Mouse (Mus musculus): ENCODE results near the gene Pde4c. TPM values are rescaled to one million over a fixed set of nuclear protein-coding genes. Genes with fewer than 3 reads are reported as not detected.

Gene Pde4c
- total RNA-seq (2017) = 0.10 to 0.19 TPM in 2 of 3 replicates, not detected in the other

DNA sequence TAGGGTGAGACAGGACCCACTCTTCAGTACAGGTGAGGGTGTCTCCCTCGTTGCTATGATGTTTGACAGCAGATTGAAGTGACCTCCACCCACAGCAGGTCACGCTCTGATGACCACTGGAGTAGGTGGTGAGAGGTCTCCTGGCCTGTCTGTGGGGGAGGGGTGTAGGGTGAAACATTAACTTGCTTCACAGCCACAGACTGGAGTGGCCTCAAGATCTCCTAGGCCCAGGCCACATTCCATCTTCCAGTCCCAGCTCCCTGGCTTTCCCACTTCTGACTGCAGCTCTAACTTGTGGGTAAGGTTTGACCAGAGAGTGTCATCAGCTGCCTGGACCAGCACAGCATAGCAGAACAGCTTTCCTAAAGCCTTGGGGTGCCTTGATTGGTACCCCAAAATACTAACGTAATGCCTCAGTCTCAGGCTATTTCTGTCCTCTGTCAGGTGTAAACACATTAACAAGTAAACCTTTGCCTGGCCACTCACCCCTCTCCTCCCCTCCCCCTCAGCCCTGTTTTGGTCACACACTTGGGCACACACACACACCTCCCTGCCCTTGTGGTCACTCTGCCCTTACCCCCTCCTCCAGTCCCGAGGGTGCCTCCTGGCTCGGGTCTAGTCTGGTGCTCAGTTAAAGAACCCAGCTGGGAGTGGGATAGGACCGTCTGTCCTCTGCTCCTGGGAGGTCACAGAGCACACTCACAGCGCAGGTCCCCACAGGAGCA, at the start of gene Pde4c:
Gene Pde4c, plus strand, starts transcription at position 235 of the 725 bp plus-strand sequence.
- ATAC-seq (replicated peaks; ENCODE audit: insufficient number of reproducible peaks, low FRiP score, low TSS enrichment, poor library complexity, severe bottlenecking) = no peak

DNA sequence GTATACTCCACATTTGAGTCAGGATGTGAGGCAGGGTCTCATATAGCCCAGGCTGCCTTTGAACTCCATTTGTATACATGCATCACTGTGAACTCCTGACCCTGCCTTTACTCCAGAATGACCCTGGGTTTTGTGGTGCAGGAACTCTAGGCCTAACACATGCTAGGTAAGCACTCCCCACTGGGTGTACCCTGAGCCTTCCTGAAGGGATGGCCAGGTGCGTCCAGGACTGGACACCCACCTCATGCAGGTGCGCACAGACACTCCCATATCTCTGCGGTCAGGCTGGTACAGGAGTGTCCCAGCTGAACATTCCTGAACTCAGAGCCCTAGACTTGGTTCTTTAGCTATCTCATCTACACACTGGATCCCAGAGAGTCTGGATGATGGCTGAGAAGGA, 49.4 kb upstream of the Pde4c start:
- no peak for ATAC-seq (replicated peaks; ENCODE audit: insufficient number of reproducible peaks, low FRiP score, low TSS enrichment, poor library complexity, severe bottlenecking)

DNA sequence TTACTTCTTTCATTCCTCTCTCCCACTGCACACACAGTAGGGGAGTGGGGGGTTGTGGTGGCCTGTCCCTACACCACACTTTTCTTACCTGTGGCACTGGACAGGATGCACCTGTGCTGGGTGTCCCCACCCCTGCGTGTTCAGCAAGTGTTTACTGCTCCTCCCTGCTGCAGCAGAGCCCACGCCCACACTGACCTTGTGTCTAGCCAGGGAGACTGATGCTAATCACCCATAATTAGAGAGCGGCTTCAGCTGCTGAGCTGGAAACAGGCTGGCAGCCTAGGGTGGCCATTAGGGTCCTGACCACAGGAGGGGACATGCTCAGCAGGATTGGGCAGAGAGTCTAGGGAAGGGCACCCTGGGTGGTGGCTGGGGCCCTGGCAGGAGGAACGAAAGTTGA, 48.8 kb upstream of the Pde4c start:
- ATAC-seq (replicated peaks; ENCODE audit: insufficient number of reproducible peaks, low FRiP score, low TSS enrichment, poor library complexity, severe bottlenecking) = no peak

DNA sequence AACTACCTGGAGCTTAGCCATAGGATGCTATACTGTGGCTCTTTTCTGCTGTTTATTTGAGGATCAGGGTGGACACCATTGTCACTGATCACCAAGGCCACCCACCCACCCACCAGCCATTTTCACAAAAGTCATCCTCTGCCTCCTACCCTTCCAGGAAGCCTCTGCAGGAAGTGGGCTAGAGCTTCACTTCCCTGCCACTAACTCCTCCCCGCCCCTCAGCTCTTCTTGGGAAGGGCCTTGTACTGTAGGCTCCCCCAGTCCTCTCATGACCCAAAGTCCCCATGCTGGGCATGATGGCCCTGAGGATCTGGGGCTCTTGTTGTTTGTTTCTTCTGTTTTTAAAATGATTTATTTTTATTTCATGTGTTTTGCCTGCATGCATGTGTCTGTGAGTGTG, 48.2 kb upstream of the Pde4c start:
- no peak for ATAC-seq (replicated peaks; ENCODE audit: insufficient number of reproducible peaks, low FRiP score, low TSS enrichment, poor library complexity, severe bottlenecking)

DNA sequence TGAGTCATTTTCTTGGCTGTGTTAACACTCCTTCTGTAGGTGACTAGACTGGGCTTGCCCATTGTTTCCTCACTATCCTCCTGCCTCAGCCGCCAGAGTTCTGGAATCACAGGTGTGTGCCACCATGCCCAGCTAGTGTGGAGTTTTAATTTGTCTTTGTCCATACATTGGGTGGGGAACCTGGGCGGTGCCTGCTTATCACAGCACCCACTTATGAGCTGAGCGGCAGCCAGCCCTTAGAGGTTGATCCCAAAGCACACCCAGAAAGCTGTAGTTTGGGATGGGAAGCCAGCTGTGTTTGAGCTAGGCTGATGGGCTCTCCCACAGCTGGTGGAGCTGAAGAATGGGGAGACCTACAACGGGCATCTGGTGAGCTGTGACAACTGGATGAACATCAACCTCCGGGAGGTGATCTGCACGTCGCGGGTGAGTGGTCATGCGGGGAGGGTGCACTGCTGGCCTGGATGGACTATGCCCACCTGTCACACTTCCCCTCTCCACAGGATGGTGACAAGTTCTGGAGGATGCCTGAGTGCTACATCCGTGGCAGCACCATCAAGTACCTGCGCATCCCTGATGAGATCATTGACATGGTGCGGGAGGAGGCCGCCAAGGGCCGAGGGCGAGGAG, 46.0 kb upstream of the Pde4c start:
- ATAC-seq (replicated peaks; ENCODE audit: insufficient number of reproducible peaks, low FRiP score, low TSS enrichment, poor library complexity, severe bottlenecking) = no peak

DNA sequence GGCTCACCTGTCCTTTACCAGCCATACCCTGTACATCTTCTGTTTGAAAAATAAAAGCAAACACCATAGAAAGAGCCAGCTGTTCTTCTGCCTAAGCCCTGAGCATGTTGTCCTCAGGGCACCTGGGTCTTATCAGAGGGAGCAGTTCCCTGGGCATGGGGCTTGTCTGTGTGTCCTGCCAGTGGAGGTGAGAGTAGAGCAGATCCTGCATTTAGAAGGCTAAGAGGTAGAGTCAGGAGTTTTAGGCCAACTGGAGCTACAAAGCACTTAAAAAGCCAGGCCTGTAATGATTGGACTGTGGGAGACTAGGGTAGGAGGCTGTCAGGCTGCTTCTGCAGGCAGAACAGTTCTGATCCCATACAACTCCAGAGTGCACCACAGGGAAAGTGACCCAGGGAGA, 44.8 kb upstream of the Pde4c start:
- ATAC-seq (replicated peaks; ENCODE audit: insufficient number of reproducible peaks, low FRiP score, low TSS enrichment, poor library complexity, severe bottlenecking) = no peak

DNA sequence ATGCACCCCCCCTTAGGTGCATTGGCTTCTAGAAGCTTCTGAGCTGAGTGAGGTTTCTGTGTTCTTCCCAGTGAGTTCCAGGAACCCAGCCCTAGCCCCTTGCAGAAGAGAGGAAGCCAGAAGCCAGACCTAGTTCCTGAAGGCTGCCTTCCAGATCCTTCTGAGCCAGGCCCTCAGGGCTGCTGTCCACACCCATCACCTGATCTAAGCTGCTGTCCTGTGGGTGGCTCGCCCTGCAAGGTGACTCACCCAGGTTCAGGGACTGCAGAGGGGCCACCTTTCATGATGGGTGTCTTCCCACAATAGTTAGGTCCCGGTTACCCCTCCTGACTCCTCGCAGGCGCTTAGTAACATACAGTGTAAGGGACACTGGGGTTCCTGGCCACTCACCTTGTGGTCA, 44.1 kb upstream of the Pde4c start:
- no peak for ATAC-seq (replicated peaks; ENCODE audit: insufficient number of reproducible peaks, low FRiP score, low TSS enrichment, poor library complexity, severe bottlenecking)

DNA sequence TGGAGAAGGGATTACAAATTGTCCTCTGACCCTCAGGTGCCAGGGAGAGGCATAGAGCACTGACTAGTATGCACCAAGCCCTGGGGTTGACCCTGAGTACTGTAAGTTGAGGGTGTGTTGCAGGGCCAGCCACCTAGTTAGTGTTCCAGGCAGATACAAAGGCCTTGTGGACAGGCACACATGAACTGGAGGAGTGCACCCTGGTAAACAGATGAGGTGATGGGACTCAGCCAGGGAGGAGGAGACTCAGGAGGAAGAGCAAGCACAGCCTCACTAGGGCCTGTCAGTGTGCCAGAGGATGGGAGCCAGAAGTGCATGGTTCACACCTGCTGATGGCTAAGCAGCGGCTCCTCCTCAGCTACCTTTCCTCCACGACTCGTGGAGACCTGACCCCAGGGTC, 43.5 kb upstream of the Pde4c start:
- ATAC-seq (replicated peaks; ENCODE audit: insufficient number of reproducible peaks, low FRiP score, low TSS enrichment, poor library complexity, severe bottlenecking) = no peak

DNA sequence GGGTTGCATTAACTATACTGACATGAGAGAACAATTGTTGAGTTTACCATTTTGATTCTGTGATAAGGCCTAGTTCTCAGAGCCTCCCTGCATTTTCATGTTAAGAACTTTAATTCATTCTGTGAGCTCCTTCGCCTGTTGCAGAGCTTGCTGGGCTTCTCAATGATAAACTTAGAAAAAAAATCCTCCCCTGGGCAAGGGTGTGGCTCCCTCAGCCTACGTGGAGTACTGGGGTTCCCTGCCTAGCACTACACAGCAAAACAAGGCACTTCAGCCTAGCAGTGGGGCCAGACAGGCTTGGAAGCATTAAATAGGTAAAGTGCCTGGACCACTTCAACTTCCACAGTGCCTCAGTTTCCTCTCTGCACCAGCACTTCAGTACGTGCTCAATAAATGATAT, 42.1 kb upstream of the Pde4c start:
- ATAC-seq (replicated peaks; ENCODE audit: insufficient number of reproducible peaks, low FRiP score, low TSS enrichment, poor library complexity, severe bottlenecking) = no peak

DNA sequence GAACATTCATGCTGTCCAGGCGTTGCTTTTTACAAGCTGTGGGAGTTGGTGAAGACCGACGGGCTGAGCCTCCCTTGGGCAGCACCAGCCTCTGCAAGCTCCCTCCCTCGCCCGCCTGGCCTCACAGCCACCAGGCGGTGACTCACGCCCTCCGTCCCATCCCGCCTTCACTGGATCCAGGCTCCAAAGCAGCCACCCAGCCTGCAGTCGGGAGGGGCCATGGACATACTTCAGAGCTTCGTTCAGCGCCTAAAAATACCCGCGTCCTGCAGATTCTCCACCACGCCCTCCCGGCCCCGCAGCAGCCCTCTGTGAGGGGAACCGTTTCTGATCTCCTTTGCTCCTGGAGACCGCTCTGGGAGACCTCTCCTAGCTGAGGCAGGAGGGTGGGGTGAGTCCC, 41.3 kb upstream of the Pde4c start:
- ATAC-seq (replicated peaks; ENCODE audit: insufficient number of reproducible peaks, low FRiP score, low TSS enrichment, poor library complexity, severe bottlenecking) = no peak

DNA sequence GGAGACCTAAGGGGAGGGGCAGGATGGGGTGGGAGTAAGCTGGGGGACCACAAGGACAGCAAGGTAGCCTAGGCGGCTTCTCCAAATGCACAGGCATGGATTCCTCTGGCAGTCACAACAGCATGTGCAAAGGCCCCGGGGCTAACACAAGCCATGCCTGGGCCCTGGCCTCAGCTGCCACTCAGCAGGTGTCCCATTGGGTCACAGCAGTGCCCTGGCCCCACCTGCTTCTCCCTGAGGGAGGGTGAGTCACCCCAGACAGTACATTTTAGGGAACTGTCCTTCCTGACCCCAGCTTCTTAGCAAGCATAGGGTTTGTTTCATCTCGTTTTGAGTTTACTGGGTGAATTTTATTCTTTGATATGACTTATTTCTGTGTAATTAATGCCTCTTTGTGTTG, 40.8 kb upstream of the Pde4c start:
- ATAC-seq (replicated peaks; ENCODE audit: insufficient number of reproducible peaks, low FRiP score, low TSS enrichment, poor library complexity, severe bottlenecking) = 0 out of 2 replicates have a peak, but pooled peaks have one; percentile 11

DNA sequence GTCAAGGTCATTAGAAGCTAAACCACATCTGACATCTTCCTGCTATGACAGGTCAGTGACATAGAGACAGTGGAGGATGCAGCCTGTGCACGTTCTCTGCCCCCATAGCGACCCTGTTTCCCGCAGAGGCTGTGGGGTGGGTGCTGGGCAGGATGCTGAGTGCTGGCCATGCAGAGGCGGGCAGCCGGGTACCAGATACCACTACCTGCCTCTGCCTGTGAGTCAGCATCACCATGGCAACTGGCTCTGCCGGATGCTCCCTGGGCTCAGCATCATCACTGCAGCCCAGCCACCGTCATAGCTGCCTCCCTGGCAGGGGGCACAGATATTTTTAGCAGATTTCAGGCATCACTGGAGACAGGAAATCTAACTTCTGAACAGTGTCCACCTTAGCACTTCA, 39.2 kb upstream of the Pde4c start:
- ATAC-seq (replicated peaks; ENCODE audit: insufficient number of reproducible peaks, low FRiP score, low TSS enrichment, poor library complexity, severe bottlenecking) = no peak

DNA sequence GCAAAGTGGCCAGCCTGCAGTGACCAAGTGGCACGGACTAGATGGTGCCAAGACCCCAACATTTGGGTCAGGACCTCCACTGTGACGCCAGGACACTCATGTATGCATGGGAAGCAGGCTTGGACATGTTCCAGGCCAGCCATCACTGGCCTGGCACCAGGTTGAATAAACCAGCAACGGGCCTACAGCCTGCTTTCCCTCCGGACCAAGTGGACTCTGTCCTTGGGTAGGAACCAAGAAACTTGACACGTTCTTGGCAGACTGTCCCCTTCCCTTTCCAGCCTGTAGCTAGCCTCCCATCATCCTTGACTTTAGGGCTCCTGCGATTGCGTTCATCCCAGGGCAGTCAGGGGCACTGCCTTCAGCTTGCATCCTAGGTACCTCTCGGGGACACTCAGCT, 35.9 kb upstream of the Pde4c start:
- ATAC-seq (replicated peaks; ENCODE audit: insufficient number of reproducible peaks, low FRiP score, low TSS enrichment, poor library complexity, severe bottlenecking) = no peak

DNA sequence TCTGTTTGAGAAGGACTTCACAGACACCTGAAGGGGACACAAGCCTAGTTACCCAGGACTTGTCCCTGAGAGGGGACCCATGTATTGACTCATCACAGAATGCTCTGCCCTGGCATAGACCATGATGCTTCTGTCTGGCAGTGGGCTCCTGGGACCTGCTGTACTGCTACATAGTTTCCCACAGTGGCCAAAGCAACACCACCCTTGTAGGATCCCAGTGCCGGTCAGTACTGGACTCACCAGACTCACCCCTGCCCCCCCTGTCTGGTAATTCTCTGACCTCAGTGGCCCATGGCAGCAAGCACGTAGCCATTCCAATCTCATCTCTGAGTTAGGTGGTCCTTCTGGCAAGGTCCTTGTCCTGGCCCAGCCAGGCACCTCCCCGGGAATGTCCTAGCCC, 35.4 kb upstream of the Pde4c start:
- no peak for ATAC-seq (replicated peaks; ENCODE audit: insufficient number of reproducible peaks, low FRiP score, low TSS enrichment, poor library complexity, severe bottlenecking)

DNA sequence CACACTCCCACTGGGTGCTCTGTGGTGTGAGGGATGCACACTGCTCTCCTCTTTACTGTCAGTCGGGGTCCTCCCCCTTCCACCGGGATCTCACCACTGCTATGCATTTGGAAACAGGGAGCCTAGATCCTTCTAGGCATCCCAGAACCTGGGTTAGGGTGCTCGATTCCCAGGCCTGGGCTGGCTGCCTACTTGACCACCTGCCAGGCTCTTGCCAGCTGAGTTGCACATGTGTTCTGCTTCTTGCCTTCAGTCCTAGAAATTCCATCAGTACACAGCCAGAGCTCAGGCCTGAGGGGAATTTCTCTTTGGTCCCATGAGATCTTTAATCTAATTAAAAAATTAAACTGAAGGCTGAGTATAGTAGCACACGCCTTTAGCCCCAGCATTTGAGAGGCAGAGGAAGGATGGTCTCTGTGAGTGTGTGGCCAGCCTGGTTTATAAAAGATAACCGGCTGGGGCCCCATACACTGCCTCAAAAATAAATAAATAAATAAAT, 33.6 kb upstream of the Pde4c start:
- ATAC-seq (replicated peaks; ENCODE audit: insufficient number of reproducible peaks, low FRiP score, low TSS enrichment, poor library complexity, severe bottlenecking) = no peak

DNA sequence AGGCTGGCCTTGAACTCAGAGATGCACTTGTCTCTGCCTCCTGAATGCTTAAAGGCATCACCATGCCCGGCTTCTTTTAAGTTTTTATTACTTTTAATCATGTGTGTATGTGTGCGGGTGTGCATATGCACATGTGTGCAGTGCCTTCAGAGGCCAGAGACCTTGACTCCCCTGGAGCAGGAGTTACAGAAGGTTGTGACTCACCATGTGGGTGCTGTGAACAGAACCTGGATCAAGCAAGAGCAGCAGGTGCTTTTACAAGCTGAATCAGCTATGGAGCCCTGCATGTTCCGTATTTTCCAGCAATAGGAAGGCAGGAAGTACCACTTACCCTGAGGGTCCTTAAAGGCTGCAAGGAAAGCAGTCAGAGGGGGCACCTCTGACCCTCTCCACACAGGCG, 32.3 kb upstream of the Pde4c start:
- no peak for ATAC-seq (replicated peaks; ENCODE audit: insufficient number of reproducible peaks, low FRiP score, low TSS enrichment, poor library complexity, severe bottlenecking)

DNA sequence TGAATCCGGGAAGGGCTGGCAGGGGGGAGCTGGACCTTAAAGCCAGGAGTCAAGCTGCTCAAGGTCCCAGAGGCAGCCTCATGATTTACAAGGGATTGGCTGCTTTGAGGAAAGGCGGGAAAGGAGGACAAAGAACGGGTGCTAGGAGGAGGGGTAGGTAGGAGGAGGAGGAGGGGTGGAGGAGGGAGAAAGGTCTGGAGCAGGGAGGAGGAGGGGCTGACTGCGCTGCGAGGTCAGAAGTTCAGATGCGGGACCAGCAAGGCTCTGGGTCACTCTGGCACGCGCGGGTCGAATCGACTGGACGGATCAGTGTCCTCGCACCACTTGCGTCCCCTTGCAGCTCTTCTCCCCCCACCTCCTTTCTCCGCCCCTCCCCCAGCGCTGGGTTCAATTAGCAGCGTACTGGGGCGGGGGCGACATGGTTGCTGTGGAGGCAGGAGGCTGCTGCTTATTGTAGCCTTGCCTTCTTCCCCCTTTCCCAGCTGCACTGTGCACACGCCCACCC, 31.7 kb upstream of the Pde4c start:
- ATAC-seq (replicated peaks; ENCODE audit: insufficient number of reproducible peaks, low FRiP score, low TSS enrichment, poor library complexity, severe bottlenecking) = no peak

DNA sequence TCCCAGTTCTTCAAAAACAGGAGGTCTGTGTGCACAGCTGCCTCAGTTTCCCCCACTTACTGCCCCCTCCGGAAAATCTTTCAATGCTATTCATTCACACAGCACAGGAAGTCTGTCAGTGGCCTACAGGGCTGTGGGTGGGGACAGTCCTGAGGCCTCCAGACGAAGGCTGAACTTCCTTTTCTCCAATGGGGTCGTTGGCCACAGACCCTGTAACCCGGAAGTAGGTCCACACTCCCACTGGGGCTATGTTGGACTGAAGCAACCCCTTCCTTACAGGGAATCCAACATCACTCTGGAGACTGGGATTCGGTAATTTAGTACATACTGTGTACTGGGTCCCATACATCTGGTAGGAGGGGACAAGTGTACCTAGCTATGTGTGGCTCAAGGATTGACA, 29.9 kb upstream of the Pde4c start:
- ATAC-seq (replicated peaks; ENCODE audit: insufficient number of reproducible peaks, low FRiP score, low TSS enrichment, poor library complexity, severe bottlenecking) = no peak

DNA sequence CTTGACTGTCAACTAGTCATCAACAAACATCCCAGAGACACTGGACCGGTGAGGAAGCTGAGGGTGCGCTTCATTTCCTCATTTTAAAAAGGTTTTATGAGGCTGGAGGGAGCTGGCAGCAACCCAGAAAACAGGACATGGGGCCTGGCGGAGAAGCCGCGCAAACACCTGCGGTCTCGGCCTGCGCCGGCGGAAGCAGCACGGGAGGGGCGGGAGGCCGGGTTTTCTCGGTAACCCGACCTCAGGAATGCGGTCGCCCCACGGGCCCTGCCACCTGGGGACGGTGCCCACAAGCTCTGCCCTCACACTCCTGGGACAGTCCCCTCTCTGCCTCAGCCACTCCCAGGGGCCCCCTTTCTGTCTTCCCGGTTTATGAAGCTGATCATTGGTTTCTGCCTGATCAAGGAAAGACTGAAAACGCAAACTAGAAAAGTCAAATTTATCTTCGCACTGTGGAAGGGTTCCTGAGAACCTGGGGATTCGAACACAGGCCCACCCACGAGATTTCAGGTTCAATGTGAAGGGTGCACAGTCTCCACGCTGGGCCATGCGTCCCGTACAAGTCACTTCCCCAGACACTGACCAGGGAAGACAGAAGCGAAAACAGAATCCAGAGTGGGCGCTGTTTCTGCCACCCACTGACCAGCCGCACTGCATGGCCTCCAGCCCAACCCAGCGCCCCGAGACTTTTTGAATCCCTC, 28.1 kb upstream of the Pde4c start:
- ATAC-seq (replicated peaks; ENCODE audit: insufficient number of reproducible peaks, low FRiP score, low TSS enrichment, poor library complexity, severe bottlenecking) = peak; percentile 14; the same call in 1 of the 2 replicates

Measured in monocyte, adult 5-6 weeks (primary cell).